Mouse (Mus musculus) ES-E14 (cell line): ENCODE measurements around the gene Tbc1d4. TPM values are rescaled to one million over a fixed set of nuclear protein-coding genes. Genes with fewer than 3 reads are reported as not detected.

Experiments
- DNase-seq: peaks from one replicate; pipeline ENCODE4 v3.0.0-alpha.2; 2013; ENCODE audit warnings: low read depth, low spot score
- H3K27ac ChIP-seq: 2 replicates; pipeline ENCODE4 v1.5.1; 2012; ENCODE audit warnings: low read depth, mild to moderate bottlenecking, low read length, moderate library complexity, mixed read lengths; ENCODE audit not compliant: poor library complexity, insufficient read depth, severe bottlenecking
- H3K36me3 ChIP-seq: 2 replicates; pipeline ENCODE4 v1.6.1; 2012; ENCODE audit warnings: mild to moderate bottlenecking, low read length, moderate library complexity, mixed read lengths; ENCODE audit not compliant: control insufficient read depth, poor library complexity, insufficient read depth, severe bottlenecking
- H3K4me1 ChIP-seq, 2 experiments: fragments of 150-350 bp in 1 of 2; sonication (generic) in 1 of 2; 2 replicates each; pipeline ENCODE4 v1.6.1; 2012; ENCODE audit warnings: low read length in 2 of 2, mild to moderate bottlenecking in 1 of 2, mixed read lengths in 1 of 2; ENCODE audit not compliant: control insufficient read depth in 2 of 2, insufficient read depth in 2 of 2, poor library complexity in 1 of 2
- H3K4me3 ChIP-seq, 2 experiments: fragments of 150-350 bp in 1 of 2; sonication (generic) in 1 of 2; 2 replicates each; pipeline ENCODE4 v1.5.1; 2012; ENCODE audit warnings: low read length in 2 of 2, low read depth in 1 of 2, mild to moderate bottlenecking in 1 of 2, mixed read lengths in 1 of 2; ENCODE audit not compliant: insufficient read depth in 1 of 2, poor library complexity in 1 of 2, severe bottlenecking in 1 of 2
- H3K9ac ChIP-seq: 2 replicates; pipeline ENCODE4 v1.6.1; 2012; ENCODE audit warnings: low read depth, mild to moderate bottlenecking, low read length, mixed read lengths; ENCODE audit not compliant: poor library complexity, insufficient read depth, severe bottlenecking
- H3K9me3 ChIP-seq: fragments of 150-350 bp; sonication (generic); 2 replicates; pipeline ENCODE4 v1.6.1; 2012; ENCODE audit warnings: low read depth, mild to moderate bottlenecking, low read length; ENCODE audit not compliant: control insufficient read depth, insufficient read depth
- CHD2 ChIP-seq: IDR thresholded peaks from 2 replicates; pipeline ENCODE4 v1.6.1; 2014; ENCODE audit warnings: mild to moderate bottlenecking, low read depth, low read length, inconsistent platforms
- HCFC1 ChIP-seq: IDR thresholded peaks from 2 replicates; pipeline ENCODE4 v1.6.1; 2012; ENCODE audit warnings: low read length, inconsistent platforms, borderline replicate concordance; ENCODE audit not compliant: insufficient read depth
- MAFK ChIP-seq: IDR thresholded peaks from 2 replicates; pipeline ENCODE4 v1.6.1; 2014; ENCODE audit warnings: mild to moderate bottlenecking, low read depth, low read length, inconsistent platforms; ENCODE audit not compliant: insufficient read depth
- ZC3H11A ChIP-seq: IDR thresholded peaks from 2 replicates; pipeline ENCODE4 v1.6.1; 2012; ENCODE audit warnings: low read depth, mild to moderate bottlenecking, inconsistent platforms, low read length, borderline replicate concordance
- ZNF384 ChIP-seq: IDR thresholded peaks from 2 replicates; pipeline ENCODE4 v1.6.1; 2012; ENCODE audit warnings: low read depth, low read length, inconsistent platforms
- in situ Hi-C, 2 experiments: fragments of 600-800 bp; cut with MboI; formaldehyde crosslinking; loops; one replicate each; pipeline ENCODE4 v1.15.1; 2025; ENCODE audit warnings: low sequenced_read_pairs in 2 of 2, inconsistent platforms in 1 of 2; ENCODE audit not compliant: unreplicated experiment in 2 of 2
- total RNA-seq: library from RNA; depleted of rRNA; stranded (reverse); fragments of 300-350 nt; gene quantifications from 2 replicates; pipeline ENCODE4 v1.2.3, GENCODE M21; 2012

Tbc1d4 gene
- total RNA-seq, 1 experiment: 1.1 TPM

DNA sequence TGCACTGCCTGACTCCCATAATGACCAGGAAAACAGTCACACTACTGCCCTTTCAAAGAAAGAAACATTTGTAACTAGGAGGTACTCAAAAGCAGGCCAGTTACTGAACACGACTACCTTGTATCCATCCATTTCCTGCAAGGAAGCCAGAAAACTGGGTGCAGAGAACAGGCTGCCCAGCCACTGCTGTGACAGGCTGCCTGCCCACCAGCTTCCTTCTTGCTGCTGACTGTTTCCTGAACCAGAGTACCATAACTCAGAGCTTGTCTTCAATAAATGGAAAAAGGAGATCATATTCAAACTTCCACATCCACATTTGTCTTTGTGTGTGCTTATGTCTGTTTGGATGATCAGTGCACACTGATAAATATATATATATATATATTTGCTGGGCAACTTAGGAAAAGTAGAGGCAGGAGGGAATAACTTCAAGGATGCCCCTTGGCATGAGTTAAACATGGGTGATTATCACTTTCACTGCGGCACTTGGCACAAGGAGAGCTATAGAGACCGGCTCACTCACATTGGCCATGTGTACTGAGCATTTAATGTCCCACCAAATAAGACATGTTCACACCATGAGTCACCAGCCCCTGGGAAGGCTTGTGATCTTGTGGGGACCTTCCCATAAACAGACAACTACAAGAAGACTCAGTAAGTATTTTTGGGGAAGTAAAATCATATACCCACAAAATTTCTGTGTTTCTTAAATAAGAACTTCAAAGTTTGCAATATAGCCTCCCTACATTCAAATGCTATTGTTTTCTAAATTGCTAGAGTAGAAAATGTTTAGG is 105.6 kb downstream of the Tbc1d4 start:
- no peak for DNase-seq
- no peaks in the 10 kb centered on the region for H3K36me3 ChIP-seq
- in situ Hi-C loops: no loop called here
- no peak overlapping the region for H3K9ac ChIP-seq
- no peaks in the 10 kb centered on the region for H3K9me3 ChIP-seq
- no peaks in the 10 kb centered on the region for H3K4me1 ChIP-seq
- no peak overlapping the region for H3K4me3 ChIP-seq
- no peak overlapping the region for H3K27ac ChIP-seq
- no peak for TF ChIP-seq ZC3H11A
- TF ChIP-seq CHD2: no peak
- TF ChIP-seq MAFK: no peak
- no peak for TF ChIP-seq ZNF384
- no peak for TF ChIP-seq HCFC1

DNA sequence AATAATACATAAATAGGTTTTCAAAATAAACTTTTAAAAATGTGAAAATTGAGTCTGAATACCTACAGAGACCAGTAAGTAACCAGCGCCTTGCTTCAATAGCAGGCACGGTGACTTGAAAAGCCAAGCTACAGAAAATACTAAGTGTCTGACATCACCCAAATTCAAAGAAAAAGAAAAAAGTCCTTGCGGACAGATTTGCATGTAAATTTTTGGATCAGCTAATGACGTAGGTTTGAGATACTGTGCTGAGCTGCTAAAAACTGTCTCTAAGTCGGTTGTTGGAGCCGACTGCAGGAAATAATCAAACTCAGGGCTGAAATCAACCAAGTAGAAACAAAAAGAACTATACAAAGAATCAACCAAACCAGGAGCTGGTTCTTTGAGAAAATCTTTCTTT is 107.1 kb downstream of the Tbc1d4 start:
- Histone ChIP-seq H3K4me3 (no peak overlapping the region), H3K36me3 (no peaks in the 10 kb centered on the region), H3K27ac (no peak overlapping the region), H3K9me3 (no peaks in the 10 kb centered on the region), H3K9ac (no peak overlapping the region), H3K4me1 (no peaks in the 10 kb centered on the region)
- in situ Hi-C loops: no loop called here
- no peak for TF ChIP-seq MAFK
- no peak for TF ChIP-seq ZNF384
- no peak for TF ChIP-seq CHD2
- no peak for TF ChIP-seq HCFC1
- DNase-seq: no peak

DNA sequence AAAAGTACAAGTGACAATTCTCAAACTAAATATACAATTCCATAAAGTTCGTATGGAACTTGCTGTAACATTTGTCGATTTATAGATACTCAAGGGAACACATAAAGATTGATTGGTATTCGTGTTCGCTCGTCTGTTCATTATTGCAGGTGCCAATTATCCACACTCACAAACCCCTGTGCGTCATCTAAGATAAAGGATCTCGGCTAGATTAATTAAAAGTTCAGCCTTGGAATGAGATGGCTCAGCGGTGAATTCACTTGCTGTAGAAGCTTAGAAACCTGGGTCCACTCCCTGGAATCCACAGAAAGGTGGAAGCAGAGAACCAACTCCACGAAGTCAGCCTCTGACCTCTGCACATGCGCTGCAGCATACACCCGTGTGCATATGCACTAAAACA is 107.5 kb downstream of the Tbc1d4 start:
- in situ Hi-C loops: no loop called here
- no peak for TF ChIP-seq ZNF384
- no peak for TF ChIP-seq MAFK
- no peak for TF ChIP-seq CHD2

DNA sequence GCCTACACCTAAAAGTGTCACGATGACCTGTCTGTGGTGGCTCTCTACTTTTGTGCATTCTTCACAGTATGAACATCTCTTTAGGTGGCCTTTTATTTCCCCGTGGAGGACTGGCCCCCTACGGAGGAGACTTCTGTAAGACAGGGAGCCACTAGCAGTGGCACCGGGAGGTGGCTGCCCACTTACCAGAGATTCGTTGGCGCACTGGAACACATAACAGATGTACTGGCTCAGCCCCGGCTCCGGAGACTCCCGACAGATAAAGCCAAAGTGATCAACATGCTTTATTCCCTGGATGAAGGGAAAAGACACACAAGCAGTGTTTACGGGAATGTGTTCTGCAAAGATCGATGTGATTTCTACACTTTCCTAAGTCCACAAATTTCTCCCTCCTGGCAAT is 108.2 kb downstream of the Tbc1d4 start:
- in situ Hi-C loops: no loop called here
- H3K4me1 ChIP-seq: no peaks in the 10 kb centered on the region
- no peaks in the 10 kb centered on the region for H3K36me3 ChIP-seq
- H3K9ac ChIP-seq: no peak overlapping the region
- no peak for DNase-seq
- H3K27ac ChIP-seq: no peak overlapping the region
- TF ChIP-seq ZC3H11A (no peak), MAFK (no peak), CHD2 (no peak), ZNF384 (no peak), HCFC1 (no peak)
- H3K4me3 ChIP-seq: no peak overlapping the region
- no peaks in the 10 kb centered on the region for H3K9me3 ChIP-seq

More for the DNA sequence above, 107.5 kb downstream of the Tbc1d4 start:
- Histone ChIP-seq H3K9ac (no peak overlapping the region), H3K4me1 (no peaks in the 10 kb centered on the region), H3K4me3 (no peak overlapping the region), H3K9me3 (no peaks in the 10 kb centered on the region), H3K36me3 (no peaks in the 10 kb centered on the region), H3K27ac (no peak overlapping the region)
- DNase-seq: no peak

DNA sequence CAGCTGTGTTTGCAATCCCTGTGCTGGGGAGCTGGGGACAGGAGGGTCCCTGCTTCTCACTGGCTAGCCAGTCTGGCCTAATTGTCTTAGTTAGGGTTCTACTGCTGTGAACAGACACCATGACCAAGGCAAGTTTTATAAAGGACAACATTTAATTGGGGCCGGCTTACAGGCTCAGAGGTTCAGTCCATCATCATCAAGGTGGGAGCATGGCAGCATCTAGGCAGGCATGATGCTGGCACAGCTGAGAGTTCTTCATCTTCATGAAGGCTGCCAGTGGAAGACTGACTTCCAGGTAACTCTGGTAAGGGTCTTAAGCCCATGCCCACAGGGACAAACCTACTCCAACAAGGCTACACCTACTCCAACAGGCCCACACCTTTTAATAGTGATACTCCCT is 109.2 kb downstream of the Tbc1d4 start:
- TF ChIP-seq MAFK (no peak), CHD2 (no peak), ZC3H11A (no peak), HCFC1 (no peak), ZNF384 (no peak)
- Histone ChIP-seq H3K4me3 (no peak overlapping the region), H3K36me3 (no peaks in the 10 kb centered on the region), H3K9me3 (no peaks in the 10 kb centered on the region), H3K27ac (no peak overlapping the region), H3K9ac (no peak overlapping the region), H3K4me1 (no peaks in the 10 kb centered on the region)
- in situ Hi-C loops: no loop called here
- DNase-seq: no peak
